Mouse (Mus musculus) kidney, embryonic 14.5 days (tissue): ENCODE data around the gene Meox1. TPM values are rescaled to one million over a fixed set of nuclear protein-coding genes. Genes with fewer than 3 reads are reported as not detected.
A peak's percentile ranks its signal among the peaks of the same experiment; 100 is the strongest.

ENCODE experiments used
- ATAC-seq: fragments of 200-750 bp; cut with Nextera tagmentation; 2 replicates; pipeline ENCODE4 v1.8.0; 2017; ENCODE audit warnings: moderate number of reproducible peaks, mild to moderate bottlenecking, moderate TSS enrichment, moderate library complexity; ENCODE audit not compliant: low FRiP score, low TSS enrichment
- H3K27ac ChIP-seq: fragments of 300-500 bp; sonication (generic); 2 replicates; pipeline ENCODE4 v1.5.1; 2014; ENCODE audit warnings: low read depth, mild to moderate bottlenecking, low read length, moderate library complexity, mixed read lengths
- H3K27me3 ChIP-seq: fragments of 300-500 bp; sonication (generic); 2 replicates; pipeline ENCODE4 v1.6.1; 2014; ENCODE audit warnings: mild to moderate bottlenecking, low read length; ENCODE audit not compliant: control insufficient read depth, insufficient read depth
- H3K36me3 ChIP-seq: fragments of 300-500 bp; sonication (generic); 2 replicates; pipeline ENCODE4 v1.6.1; 2014; ENCODE audit warnings: low read length, mixed read lengths; ENCODE audit not compliant: control insufficient read depth, insufficient read depth
- H3K4me1 ChIP-seq: fragments of 300-500 bp; sonication (generic); 2 replicates; pipeline ENCODE4 v1.6.1; 2014; ENCODE audit warnings: low read length, mixed read lengths; ENCODE audit not compliant: control insufficient read depth, insufficient read depth
- H3K4me2 ChIP-seq: fragments of 300-500 bp; sonication (generic); replicated peaks from 2 replicates; pipeline ENCODE4 v1.6.1; 2014; ENCODE audit warnings: low read depth, mild to moderate bottlenecking, low read length
- H3K4me3 ChIP-seq: fragments of 300-500 bp; sonication (generic); 2 replicates; pipeline ENCODE4 v1.5.1; 2014; ENCODE audit warnings: mild to moderate bottlenecking, low read length
- H3K9ac ChIP-seq: fragments of 300-500 bp; sonication (generic); 2 replicates; pipeline ENCODE4 v1.6.1; 2014; ENCODE audit warnings: low read depth, mild to moderate bottlenecking, low read length, moderate library complexity
- H3K9me3 ChIP-seq: fragments of 300-500 bp; sonication (generic); 2 replicates; pipeline ENCODE4 v1.6.1; 2016; ENCODE audit warnings: low read length; ENCODE audit not compliant: control insufficient read depth
- WGBS: fragments of 180-500 bp; shearing (Covaris S2); extraction: QIAGEN DNeasy Blood & Tissue Kit; methylation state at CpG from one replicate; pipeline ENCODE4 v1.1.7; 2014; 5-methylcytosine and 5-hydroxymethylcytosine counted together
- polyA plus RNA-seq: library from polyadenylated mRNA; unstranded; fragments of >200 nt; fragmentation: Nextera tagmentation; extraction: Ambion mirVana; gene quantifications from 2 replicates; pipeline ENCODE4 v1.2.1, GENCODE M21; 2014

Gene Meox1
- polyA plus RNA-seq, 1 experiment from 2014 or later, result 15.6 TPM

GRCm38 (mm10) chr11:101924441-101924976, 30.3 kb upstream of the Meox1 start:
- no peak for ATAC-seq
- Histone ChIP-seq H3K36me3 (no peaks in the 10 kb centered on the region), H3K4me3 (no peak overlapping the region), H3K27me3 (no peaks in the 10 kb centered on the region), H3K4me1 (peaks cover 6% of the 10 kb centered on the region; the same call in 1 of the 2 replicates), H3K9me3 (no peaks in the 10 kb centered on the region), H3K4me2 (no peak overlapping the region), H3K9ac (no peak overlapping the region), H3K27ac (no peak overlapping the region)
- WGBS, result 60% methylated on average over 17 of the region's 19 CpGs

GRCm38 (mm10) chr11:101923988-101924387, 29.8 kb upstream of the Meox1 start:
- Histone ChIP-seq H3K27ac (no peak overlapping the region), H3K9me3 (no peaks in the 10 kb centered on the region), H3K4me1 (peaks cover 6% of the 10 kb centered on the region; the same call in 1 of the 2 replicates), H3K4me3 (no peak overlapping the region), H3K27me3 (no peaks in the 10 kb centered on the region), H3K4me2 (no peak overlapping the region), H3K36me3 (no peaks in the 10 kb centered on the region), H3K9ac (no peak overlapping the region)
- 78% methylated on average over 6 of the region's 6 CpGs for WGBS
- no peak for ATAC-seq

GRCm38 (mm10) chr11:101921361-101921952, 27.3 kb upstream of the Meox1 start:
- Histone ChIP-seq H3K9ac (no peak overlapping the region), H3K27ac (no peak overlapping the region), H3K4me2 (no peak overlapping the region), H3K27me3 (peaks cover 5% of the 10 kb centered on the region; the same call in 1 of the 2 replicates), H3K4me3 (no peak overlapping the region), H3K4me1 (peaks cover 2% of the 10 kb centered on the region; the same call in 1 of the 2 replicates), H3K9me3 (no peaks in the 10 kb centered on the region), H3K36me3 (no peaks in the 10 kb centered on the region)
- WGBS, result 89% methylated on average over 12 of the region's 12 CpGs
- no peak for ATAC-seq

GRCm38 (mm10) chr11:101919660-101920059, 25.5 kb upstream of the Meox1 start:
- H3K36me3 ChIP-seq, result no peaks in the 10 kb centered on the region
- no peak overlapping the region for H3K4me3 ChIP-seq
- H3K4me2 ChIP-seq, result no peak overlapping the region
- H3K9ac ChIP-seq, result no peak overlapping the region
- H3K27ac ChIP-seq, result no peak overlapping the region
- H3K4me1 ChIP-seq, result no peaks in the 10 kb centered on the region; the same call in 1 of the 2 replicates
- 2% methylated on average over 6 of the region's 6 CpGs for WGBS
- no peaks in the 10 kb centered on the region for H3K9me3 ChIP-seq
- H3K27me3 ChIP-seq, result peaks cover 9% of the 10 kb centered on the region; the same call in 1 of the 2 replicates
- 0 out of 2 replicates have a peak, but pooled peaks have one; percentile 65 for ATAC-seq

GRCm38 (mm10) chr11:101918609-101919008, 24.4 kb upstream of the Meox1 start:
- no peak overlapping the region for H3K9ac ChIP-seq
- no peak overlapping the region for H3K27ac ChIP-seq
- H3K27me3 ChIP-seq, result peaks cover 9% of the 10 kb centered on the region; the same call in 1 of the 2 replicates
- no peaks in the 10 kb centered on the region for H3K36me3 ChIP-seq
- H3K4me2 ChIP-seq, result no peak overlapping the region
- no peaks in the 10 kb centered on the region; the same call in 1 of the 2 replicates for H3K4me1 ChIP-seq
- no peak overlapping the region for H3K4me3 ChIP-seq
- 69% methylated on average over 3 of the region's 3 CpGs for WGBS
- no peaks in the 10 kb centered on the region for H3K9me3 ChIP-seq
- no peak for ATAC-seq

GRCm38 (mm10) chr11:101916772-101917171, 22.6 kb upstream of the Meox1 start:
- H3K9me3 ChIP-seq, result no peaks in the 10 kb centered on the region
- ATAC-seq, result no peak
- WGBS, result 62% methylated on average over 3 of the region's 3 CpGs
- no peaks in the 10 kb centered on the region for H3K36me3 ChIP-seq
- no peak overlapping the region for H3K9ac ChIP-seq
- H3K4me3 ChIP-seq, result no peak overlapping the region
- H3K4me1 ChIP-seq, result no peaks in the 10 kb centered on the region; the same call in 1 of the 2 replicates
- H3K27me3 ChIP-seq, result peaks cover 9% of the 10 kb centered on the region; the same call in 1 of the 2 replicates
- H3K4me2 ChIP-seq, result no peak overlapping the region
- no peak overlapping the region for H3K27ac ChIP-seq

- Histone ChIP-seq H3K36me3 (no peaks in the 10 kb centered on the region), H3K4me1 (peaks cover 4% of the 10 kb centered on the region; the same call in 1 of the 2 replicates), H3K27me3 (peaks cover 9% of the 10 kb centered on the region; the same call in 1 of the 2 replicates), H3K9ac (no peak overlapping the region), H3K9me3 (no peaks in the 10 kb centered on the region), H3K27ac (no peak overlapping the region), H3K4me2 (no peak overlapping the region), H3K4me3 (no peak overlapping the region)
- 68% methylated on average over 8 of the region's 8 CpGs for WGBS
- no peak for ATAC-seq
Observed at GRCm38 (mm10) chr11:101913591-101913990, 19.4 kb upstream of the Meox1 start.

GRCm38 (mm10) chr11:101911855-101912579, 17.8 kb upstream of the Meox1 start:
- Histone ChIP-seq H3K9me3 (no peaks in the 10 kb centered on the region), H3K36me3 (no peaks in the 10 kb centered on the region), H3K27ac (no peak overlapping the region), H3K4me3 (no peak overlapping the region), H3K9ac (no peak overlapping the region), H3K4me2 (no peak overlapping the region), H3K27me3 (peaks cover 4% of the 10 kb centered on the region; the same call in 1 of the 2 replicates), H3K4me1 (peaks cover 10% of the 10 kb centered on the region)
- no peak for ATAC-seq
- WGBS, result 65% methylated on average over 4 of the region's 4 CpGs
